Mouse (Mus musculus) layer of hippocampus, postnatal 10 days (tissue): ENCODE measurements at regions not wholly inside any gene's neighbourhood (a gene's known extent, or its start where the extent isn't known, plus 50 kb on each side); places are given as distances from the start of the nearest gene placed in this dataset.

Experiments
- DNase-seq, 2 experiments: peaks; one replicate each; pipeline ENCODE4 v3.0.0; 2021; ENCODE audit warnings: low spot score in 2 of 2

DNA sequence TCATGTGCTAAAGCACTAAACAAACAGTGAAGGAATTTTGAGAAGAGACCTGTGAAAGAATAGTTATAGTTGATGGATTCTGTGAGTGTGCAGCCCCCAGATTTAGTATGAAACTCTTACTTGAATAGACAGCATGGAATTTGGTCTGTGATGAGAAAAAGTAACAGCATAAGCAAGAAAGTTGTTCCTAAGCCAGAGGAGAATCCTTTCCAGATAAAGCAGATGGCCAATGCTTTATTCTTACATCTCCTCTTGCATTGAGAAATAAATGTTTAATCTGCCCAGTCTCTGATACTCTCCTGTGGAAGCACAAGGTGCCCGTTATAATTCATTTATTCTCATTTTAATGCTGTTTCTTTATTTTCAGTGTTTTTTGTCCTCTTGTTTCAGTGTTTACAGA, 263.5 kb downstream of the Tecrl start:
- DNase-seq = no peak

DNA sequence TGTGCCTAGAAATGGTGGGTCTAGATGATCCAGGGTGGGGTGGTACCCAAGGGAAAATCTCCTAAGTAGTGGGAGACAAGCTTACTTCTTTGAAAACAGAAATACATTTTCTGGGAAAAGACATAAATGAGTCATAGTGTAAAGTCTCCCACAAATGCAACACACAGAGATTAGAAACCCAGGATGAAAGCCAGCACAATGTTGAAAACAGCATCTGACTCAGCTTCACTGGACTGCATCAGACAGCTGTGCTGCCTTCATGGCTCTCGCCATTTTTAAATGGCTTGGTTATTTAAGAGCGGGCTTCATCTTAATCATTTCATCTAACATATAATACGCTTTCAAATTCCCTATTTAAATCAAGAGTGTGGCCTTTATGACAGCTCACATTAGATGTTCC, 300.2 kb downstream of the Tecrl start:
- no peak for DNase-seq

DNA sequence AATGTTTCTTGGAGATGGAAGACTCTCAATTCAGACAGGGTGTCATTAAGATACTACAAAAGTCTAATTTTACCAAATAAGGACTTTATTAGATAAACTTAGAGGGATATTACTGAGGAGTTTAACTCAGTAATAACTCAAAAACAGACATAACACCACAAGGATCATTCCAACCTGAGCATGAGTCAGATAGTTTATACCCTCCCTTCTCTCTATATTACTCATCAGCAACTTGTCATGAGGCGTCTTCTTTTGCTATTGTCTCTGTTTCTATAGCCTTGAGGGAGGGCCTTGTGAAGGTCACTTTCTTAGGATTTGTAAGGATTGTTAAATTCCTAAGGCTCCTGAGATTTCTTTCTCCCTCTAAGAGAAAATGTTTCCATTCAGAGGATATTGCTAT, 307.8 kb downstream of the Tecrl start:
- no peak for DNase-seq

DNA sequence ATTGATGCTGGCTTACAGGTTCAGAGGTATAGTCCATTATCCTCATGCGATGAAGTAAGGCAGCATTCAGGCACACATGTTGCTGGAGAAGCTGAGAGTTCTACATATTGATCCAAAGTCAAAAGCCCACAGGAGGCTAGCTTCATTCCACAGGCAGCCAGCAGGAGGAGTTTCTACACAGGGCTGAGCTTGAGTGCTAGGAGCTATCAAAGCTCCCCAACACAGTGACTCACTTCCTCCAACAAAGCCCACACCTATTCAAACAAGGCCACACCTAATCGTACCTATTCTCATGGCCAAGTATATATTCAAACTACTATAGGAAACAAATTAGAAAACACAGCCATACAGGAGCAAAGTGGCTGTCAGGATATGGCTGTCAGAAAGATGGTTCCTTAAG, 325.3 kb downstream of the Tecrl start:
- DNase-seq = no peak

DNA sequence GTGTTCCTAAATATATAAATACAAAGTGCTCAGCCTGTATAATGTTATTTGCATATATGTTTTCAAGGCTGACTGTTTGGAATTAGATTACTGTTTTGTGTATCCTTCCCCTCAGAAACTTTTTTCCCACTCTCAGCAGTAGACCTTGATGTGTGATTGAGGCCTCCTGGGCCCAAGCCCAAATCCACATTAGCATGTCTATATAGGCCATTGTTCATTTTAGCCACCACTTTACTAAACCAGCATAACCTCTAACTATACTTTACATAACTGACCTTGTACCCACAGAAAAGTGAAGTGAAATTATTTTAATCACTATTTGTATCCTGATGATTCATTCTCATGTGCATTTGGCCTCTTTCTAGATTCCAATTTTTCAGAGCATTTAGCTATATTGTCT, 349.0 kb downstream of the Tecrl start:
- DNase-seq = no peak

DNA sequence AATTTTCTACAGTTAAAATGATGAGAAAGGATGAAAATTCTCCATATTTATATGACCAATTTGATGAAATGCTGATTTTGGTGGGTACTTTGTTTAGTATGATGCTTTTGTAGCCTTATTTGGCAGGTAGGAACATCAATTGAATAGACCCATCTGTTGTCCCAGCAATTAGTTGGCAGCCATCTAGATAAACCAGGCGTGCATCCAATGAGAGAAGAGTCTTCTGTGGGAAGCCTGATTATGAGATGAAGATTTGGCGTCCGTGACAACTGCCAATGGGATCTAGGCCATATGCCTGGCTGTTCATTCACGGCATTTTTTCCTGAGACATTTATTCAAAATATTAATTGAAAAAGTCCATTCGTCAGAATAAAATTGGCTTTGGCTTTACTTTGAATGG, 365.9 kb downstream of the Tecrl start:
- DNase-seq = peak; percentile 75 to 82

DNA sequence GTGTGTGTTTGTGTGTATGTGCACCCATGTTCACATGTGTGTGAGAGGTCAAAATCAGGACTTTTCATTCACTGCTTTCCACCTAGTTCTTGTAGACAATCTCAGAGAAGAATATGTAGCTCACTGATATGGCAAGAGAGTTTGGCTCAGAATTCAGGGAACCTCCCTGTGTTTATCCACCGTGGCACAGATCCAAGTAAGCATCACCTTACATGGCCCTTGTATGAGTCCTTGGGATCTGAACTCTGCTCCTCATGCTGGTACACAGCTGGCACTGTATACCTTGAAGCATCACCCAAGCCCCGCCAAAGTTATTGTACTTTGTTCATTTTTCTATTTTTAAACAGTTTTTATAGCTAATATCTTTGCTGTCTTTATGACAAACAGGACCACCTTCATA, 385.7 kb downstream of the Tecrl start:
- no peak for DNase-seq

DNA sequence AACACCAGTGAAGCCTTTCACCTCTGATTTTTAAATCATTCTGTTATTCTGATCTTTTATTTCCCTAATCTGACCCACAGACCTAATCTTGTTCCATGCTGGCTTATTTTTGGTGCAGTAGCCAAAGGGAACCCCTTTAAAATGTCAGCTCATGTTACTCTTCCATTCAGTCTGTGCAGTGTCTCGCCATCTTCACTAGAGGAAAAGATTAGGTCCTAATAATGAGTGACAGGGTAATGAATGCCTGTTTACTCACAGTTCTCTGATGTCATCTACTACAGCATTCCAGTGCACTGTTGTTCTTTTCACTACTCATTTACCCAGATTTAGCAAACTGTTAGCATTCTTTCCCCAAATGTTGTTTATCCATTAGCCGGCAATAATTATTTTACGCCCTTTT, 388.2 kb downstream of the Tecrl start:
- no peak for DNase-seq

DNA sequence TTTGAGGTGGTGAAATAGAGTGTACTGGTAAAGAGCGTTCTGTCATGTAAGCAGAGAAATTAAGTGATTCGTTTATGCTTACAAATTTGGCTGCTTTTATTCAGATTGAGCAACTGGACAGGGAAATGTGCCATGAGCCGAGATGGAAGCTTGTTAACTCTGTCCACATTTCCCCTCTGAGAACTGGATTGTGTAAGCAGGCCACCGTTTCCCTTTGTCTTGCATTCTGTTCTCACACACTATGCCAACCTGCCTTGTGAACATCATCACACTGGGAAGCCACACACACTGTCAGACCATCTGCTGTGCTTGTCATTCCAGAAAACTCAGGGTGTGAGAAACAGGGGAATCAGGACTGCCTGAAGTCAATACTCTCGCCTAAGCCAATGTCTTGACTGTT, 388.8 kb downstream of the Tecrl start:
- DNase-seq = peak; percentile 38 to 52

DNA sequence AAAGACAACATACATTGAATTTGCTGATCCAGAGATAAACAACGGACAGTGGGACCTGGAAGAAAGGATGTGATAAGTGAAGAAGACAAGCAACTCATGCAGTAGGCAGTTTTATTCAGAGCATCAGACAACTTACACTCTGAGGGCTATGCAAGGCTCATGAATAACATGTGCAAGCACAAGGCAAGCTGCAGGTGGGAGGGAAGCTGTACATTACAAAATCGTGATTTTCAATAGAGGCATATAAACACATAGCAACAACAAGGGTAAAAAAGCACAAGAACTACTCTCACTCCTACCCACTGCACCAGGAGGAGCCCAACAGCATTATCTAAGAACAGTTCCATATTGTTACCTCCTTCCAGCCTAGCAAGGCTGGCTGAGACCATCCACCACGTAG, 390.5 kb downstream of the Tecrl start:
- no peak for DNase-seq

DNA sequence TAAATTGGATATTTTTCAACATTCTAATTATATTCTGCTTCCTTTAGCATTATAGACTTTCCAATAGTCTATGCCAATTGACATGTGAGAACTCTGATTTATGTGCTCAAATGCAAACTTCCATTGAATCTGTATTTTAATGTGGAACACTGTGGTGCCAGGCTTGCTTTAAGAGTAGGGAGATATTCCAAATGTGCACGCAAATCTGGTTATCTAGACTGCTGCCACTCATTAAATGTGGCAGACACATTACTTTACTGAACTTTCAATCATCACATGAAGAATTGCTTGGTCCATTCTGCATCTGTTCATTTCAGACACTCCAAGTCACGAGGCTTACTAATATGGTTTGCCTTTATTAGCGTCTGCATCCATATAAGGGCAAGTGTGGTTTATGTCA, 399.0 kb downstream of the Tecrl start:
- no peak for DNase-seq

DNA sequence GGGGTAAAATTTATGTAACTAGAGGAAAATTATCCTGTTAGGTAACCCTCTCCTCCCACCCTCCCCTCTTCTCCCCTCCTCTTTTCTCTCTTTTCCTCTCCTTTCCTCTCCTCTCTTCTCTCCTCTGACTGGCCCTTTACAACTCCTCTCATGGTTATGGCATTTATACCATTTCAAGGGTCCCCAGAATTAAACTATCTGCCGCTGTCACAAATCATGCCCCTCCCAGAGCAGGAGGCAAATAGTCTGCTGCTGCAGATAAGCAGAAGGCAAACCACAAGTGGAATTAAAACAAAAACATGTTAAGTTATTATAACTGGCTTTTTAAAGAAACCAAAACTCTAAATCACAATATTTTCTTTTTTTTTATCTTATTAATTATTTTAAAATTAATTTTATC, 407.9 kb downstream of the Tecrl start:
- no peak for DNase-seq

DNA sequence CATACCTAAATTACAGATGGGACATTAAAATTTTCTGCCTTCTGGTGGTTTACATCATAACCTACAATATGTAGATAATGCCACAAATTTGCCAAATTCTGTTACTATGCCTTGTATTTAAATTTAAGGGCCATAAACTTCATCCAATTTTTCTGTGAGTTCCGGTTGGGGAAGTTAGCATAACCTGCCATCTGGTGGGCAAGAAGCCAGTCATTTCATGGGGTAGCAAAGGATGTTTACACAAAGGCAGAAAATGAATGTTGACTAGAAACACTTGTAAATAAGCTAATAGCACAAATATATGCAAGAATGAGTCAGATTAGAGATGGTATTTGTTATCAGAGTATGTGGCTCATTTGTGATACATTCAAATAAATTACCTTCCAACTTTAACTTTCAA, 415.2 kb downstream of the Tecrl start:
- DNase-seq = no peak

DNA sequence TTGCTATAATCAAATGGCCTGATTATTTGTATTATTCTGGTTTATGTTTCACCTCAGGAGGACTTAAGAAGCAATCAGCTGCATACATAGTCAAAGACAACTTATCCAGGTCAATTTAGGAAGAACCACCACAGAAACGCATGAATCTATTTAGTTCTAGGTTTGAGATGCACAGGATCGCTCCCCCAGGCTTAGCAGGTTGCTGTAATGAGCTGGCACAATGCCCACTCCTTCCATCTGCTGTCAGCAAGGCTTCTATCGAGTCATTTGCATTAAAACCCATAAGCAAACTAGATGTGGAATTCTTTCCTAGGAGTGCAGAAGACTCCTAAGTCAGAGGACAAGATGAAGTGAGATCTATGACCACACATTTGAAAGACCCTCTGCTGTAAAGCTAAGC, 455.6 kb downstream of the Tecrl start:
- DNase-seq = peak; percentile 48

DNA sequence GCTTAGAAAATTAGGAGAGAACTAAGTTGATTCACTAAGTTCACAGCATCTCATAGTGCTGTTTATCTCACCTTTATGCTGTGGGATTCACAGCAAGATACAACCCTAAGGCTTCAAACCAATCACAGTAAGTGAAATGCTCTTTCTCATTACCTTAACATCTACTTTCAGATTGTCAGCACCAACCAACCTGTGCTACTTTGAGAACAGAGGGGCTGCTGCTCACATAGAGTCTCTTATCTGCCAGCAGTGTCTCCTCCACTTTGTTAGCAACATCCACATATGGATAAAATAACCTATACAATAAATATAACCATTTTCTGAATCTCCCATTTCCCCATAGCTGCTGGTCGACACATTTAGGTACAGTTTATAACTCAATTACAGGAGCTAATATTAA, 456.1 kb downstream of the Tecrl start:
- DNase-seq = no peak

DNA sequence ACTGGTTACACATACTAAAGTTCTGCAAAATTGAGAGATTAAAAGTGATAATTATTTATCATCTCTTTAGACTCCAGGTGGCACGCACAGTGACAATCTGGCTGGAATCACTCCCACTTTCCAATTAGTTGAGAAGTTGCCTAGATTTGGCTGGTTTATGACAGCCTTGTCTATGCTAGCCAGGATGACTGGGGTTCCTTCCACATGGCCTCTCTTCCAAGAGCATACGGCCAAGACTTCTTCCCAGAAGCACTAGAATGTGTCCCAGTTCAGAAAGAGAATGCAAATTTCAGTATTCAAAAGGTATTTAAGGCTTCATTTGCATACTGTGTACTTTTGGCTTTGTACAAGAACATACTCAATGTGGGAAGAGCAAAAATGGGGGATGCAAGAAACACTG, 456.6 kb downstream of the Tecrl start:
- peak; percentile 28 to 50 for DNase-seq

DNA sequence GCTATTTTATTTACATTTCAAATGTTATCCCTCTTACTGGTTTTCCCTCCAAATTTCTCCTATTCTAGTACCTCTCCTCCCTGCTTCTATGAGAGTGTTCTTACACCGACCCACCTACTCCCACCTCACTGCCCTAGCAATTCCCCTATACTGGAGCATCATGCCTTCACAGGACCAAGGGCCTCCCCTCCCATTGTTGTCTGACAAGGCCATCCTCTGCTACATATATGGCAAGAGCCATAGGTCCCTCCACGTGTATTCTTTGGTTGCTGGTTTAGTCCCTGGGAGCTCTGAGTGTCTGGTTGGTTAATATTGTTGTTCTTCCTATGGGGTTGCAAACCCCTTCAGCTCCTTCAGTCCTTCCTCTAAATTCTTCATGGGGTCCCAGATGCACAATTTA, 485.7 kb downstream of the Tecrl start:
- no peak for DNase-seq

DNA sequence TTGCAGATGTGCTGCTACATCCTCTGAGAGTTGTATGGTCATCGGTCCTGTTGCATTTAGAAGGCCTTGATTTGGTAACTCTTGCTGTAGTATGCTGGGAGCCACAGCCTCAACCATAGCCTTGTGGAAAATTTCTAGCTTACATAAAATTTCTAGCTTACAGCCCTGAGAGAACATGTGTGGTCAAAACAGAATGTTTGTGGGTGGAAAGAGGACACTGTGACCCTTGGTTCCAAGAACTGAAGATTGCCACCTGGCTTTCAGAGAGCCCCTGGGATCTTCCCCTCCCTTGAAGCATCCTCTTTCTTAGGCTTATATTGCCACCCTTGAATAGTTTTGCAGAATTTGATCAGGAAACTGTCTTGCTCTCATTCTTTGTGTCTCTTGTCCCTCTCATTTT, 490.6 kb downstream of the Tecrl start:
- no peak for DNase-seq

DNA sequence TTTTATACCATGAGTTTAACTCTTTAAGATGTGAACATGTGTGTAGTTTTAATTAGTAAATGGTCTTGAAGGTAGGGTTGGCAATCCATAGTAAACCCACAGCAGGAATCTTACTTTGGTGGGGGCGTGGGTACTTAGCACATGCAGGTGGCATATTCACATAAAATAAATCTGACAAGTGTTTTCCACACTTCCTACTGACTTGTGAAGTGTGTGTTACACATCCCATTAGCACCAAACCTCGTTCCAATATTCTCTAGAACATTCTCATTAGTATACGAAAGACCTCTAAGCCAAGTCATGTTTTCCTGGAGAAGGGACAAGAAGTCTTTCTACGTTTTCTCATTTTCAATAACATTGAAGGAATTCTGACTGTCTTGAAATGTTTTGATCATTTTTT, 529.7 kb downstream of the Tecrl start:
- no peak for DNase-seq

DNA sequence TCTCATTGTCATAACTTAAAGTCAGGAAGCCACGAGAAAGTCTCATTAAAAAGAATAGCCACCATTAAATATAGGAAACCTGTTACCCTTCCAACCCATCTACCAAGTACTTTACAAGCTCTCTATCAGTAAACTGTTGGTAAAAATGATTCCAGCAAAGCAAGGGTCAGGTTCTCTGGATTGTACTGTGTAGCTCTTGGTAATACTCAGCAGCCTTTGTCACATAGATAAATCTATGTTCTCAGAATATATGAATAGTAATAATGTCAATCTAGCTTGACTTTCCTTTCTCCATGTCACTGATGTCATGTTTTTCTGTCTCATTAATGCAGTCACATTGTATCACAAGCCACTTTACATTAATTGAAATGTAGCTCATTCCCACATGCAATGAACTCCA, 561.8 kb downstream of the Tecrl start:
- DNase-seq = no peak
